Mouse (Mus musculus) kidney, postnatal 0 days (tissue): ENCODE results near the gene Abcc12. TPM values are rescaled to one million over a fixed set of nuclear protein-coding genes. Genes with fewer than 3 reads are reported as not detected.

Source experiments
- ATAC-seq: fragments of 200-750 bp; cut with Nextera tagmentation; replicated peaks from 2 replicates; pipeline ENCODE4 v1.8.0; 2017; ENCODE audit warnings: low read depth, moderate number of reproducible peaks, moderate TSS enrichment, moderate library complexity; ENCODE audit not compliant: low FRiP score
- DNase-seq: peaks from one replicate; pipeline ENCODE4 v3.0.0-alpha.2; 2016; ENCODE audit warnings: low spot score
- H3K27ac ChIP-seq: fragments of 300-500 bp; sonication (generic); 2 replicates; pipeline ENCODE4 v1.5.1; 2014; ENCODE audit warnings: mild to moderate bottlenecking
- H3K27me3 ChIP-seq: fragments of 300-500 bp; sonication (generic); 2 replicates; pipeline ENCODE4 v1.6.1; 2014; ENCODE audit warnings: low read length, mixed read lengths; ENCODE audit not compliant: insufficient read depth
- H3K36me3 ChIP-seq: fragments of 300-500 bp; sonication (generic); 2 replicates; pipeline ENCODE4 v1.6.1; 2014; ENCODE audit warnings: low read length, mixed read lengths; ENCODE audit not compliant: insufficient read depth
- H3K4me1 ChIP-seq: fragments of 300-500 bp; sonication (generic); replicated peaks from 2 replicates; pipeline ENCODE4 v1.6.1; 2014; ENCODE audit warnings: antibody characterized with exemption, low read length, mixed read lengths; ENCODE audit not compliant: insufficient read depth
- H3K4me2 ChIP-seq: fragments of 300-500 bp; sonication (generic); 2 replicates; pipeline ENCODE4 v1.6.1; 2014; ENCODE audit warnings: mild to moderate bottlenecking, low read length, moderate library complexity, mixed read lengths
- H3K4me3 ChIP-seq: fragments of 300-500 bp; sonication (generic); replicated peaks from 2 replicates; pipeline ENCODE4 v1.5.1; 2014; ENCODE audit warnings: low read depth, low read length
- H3K9ac ChIP-seq: fragments of 300-500 bp; sonication (generic); 2 replicates; pipeline ENCODE4 v1.6.1; 2014; ENCODE audit warnings: low read depth, low read length
- H3K9me3 ChIP-seq: fragments of 300-500 bp; sonication (generic); replicated peaks from 2 replicates; pipeline ENCODE4 v1.6.1; 2016; ENCODE audit warnings: low read length, inconsistent platforms, mixed read lengths
- CTCF ChIP-seq: IDR thresholded peaks from 2 replicates; pipeline ENCODE4 v1.5.1; 2016; ENCODE audit warnings: antibody characterized with exemption, low read depth, mild to moderate bottlenecking, moderate library complexity
- WGBS: fragments of 180-500 bp; shearing (Covaris S2); extraction: QIAGEN DNeasy Blood & Tissue Kit; methylation state at CpG from one replicate; pipeline ENCODE4 v1.1.7; 2014; 5-methylcytosine and 5-hydroxymethylcytosine counted together
- polyA plus RNA-seq: library from polyadenylated mRNA; unstranded; fragments of >200 nt; fragmentation: Nextera tagmentation; extraction: Ambion mirVana; gene quantifications from 2 replicates; pipeline ENCODE4 v1.2.1, GENCODE M21; 2015

The Abcc12 gene
- polyA plus RNA-seq, 1 experiment from 2014 or later = 0.04 TPM

- Histone ChIP-seq H3K27me3 (no peaks in the 10 kb centered on the region), H3K9me3 (no peaks in the 10 kb centered on the region), H3K36me3 (no peaks in the 10 kb centered on the region), H3K4me3 (no peak overlapping the region), H3K4me2 (no peak overlapping the region), H3K9ac (no peak overlapping the region), H3K4me1 (no peaks in the 10 kb centered on the region), H3K27ac (no peak overlapping the region)
- WGBS = 92% methylated on average over 10 of the region's 10 CpGs
- ATAC-seq = no peak
- DNase-seq = no peak
- TF ChIP-seq CTCF = no peak
Measured at GRCm38 (mm10) chr8:86560688-86561065, 19.8 kb downstream of the Abcc12 start.

GRCm38 (mm10) chr8:86559947-86560687 is 20.4 kb downstream of the Abcc12 start:
- ATAC-seq (no peak), DNase-seq (no peak)
- Histone ChIP-seq H3K4me1 (no peaks in the 10 kb centered on the region), H3K9ac (no peak overlapping the region), H3K9me3 (no peaks in the 10 kb centered on the region), H3K27me3 (no peaks in the 10 kb centered on the region), H3K4me3 (no peak overlapping the region), H3K4me2 (no peak overlapping the region), H3K36me3 (no peaks in the 10 kb centered on the region), H3K27ac (no peak overlapping the region)
- TF ChIP-seq CTCF = no peak
- WGBS = 71% methylated on average over 15 of the region's 15 CpGs

- no peaks in the 10 kb centered on the region for H3K9me3 ChIP-seq
Measured at GRCm38 (mm10) chr8:86557186-86558045, 23.1 kb downstream of the Abcc12 start.

GRCm38 (mm10) chr8:86555564-86555963 is 24.9 kb downstream of the Abcc12 start:
- DNase-seq (no peak), ATAC-seq (no peak)
- no peaks in the 10 kb centered on the region for H3K4me1 ChIP-seq
- no peak overlapping the region for H3K4me2 ChIP-seq
- no peaks in the 10 kb centered on the region for H3K36me3 ChIP-seq
- TF ChIP-seq CTCF = no peak
- WGBS = 67% methylated on average over 2 of the region's 2 CpGs
- H3K9ac ChIP-seq = no peak overlapping the region
- H3K4me3 ChIP-seq = no peak overlapping the region
- no peaks in the 10 kb centered on the region for H3K27me3 ChIP-seq
- no peaks in the 10 kb centered on the region for H3K9me3 ChIP-seq
- no peak overlapping the region for H3K27ac ChIP-seq

More at GRCm38 (mm10) chr8:86557186-86558045, 23.1 kb downstream of the Abcc12 start:
- Histone ChIP-seq H3K27ac (no peak overlapping the region), H3K4me3 (no peak overlapping the region), H3K4me1 (no peaks in the 10 kb centered on the region), H3K4me2 (no peak overlapping the region), H3K9ac (no peak overlapping the region), H3K36me3 (no peaks in the 10 kb centered on the region), H3K27me3 (no peaks in the 10 kb centered on the region)
- no peak for ATAC-seq
- DNase-seq = no peak
- 61% methylated on average over 15 of the region's 15 CpGs for WGBS
- no peak for TF ChIP-seq CTCF

- Histone ChIP-seq H3K36me3 (no peaks in the 10 kb centered on the region), H3K4me1 (no peaks in the 10 kb centered on the region), H3K9me3 (no peaks in the 10 kb centered on the region), H3K9ac (no peak overlapping the region), H3K27ac (no peak overlapping the region), H3K4me2 (no peak overlapping the region), H3K27me3 (no peaks in the 10 kb centered on the region), H3K4me3 (no peak overlapping the region)
- 60% methylated on average over 12 of the region's 12 CpGs for WGBS
- ATAC-seq (no peak), DNase-seq (no peak)
- no peak for TF ChIP-seq CTCF
Measured at GRCm38 (mm10) chr8:86554220-86554891, 26.1 kb downstream of the Abcc12 start.

GRCm38 (mm10) chr8:86550516-86550915 is 30.0 kb downstream of the Abcc12 start:
- Histone ChIP-seq H3K9me3 (no peaks in the 10 kb centered on the region), H3K4me2 (no peak overlapping the region), H3K4me3 (no peak overlapping the region), H3K9ac (no peak overlapping the region), H3K4me1 (no peaks in the 10 kb centered on the region), H3K27ac (no peak overlapping the region), H3K36me3 (no peaks in the 10 kb centered on the region), H3K27me3 (no peaks in the 10 kb centered on the region)
- no peak for TF ChIP-seq CTCF
- 88% methylated on average over 10 of the region's 10 CpGs for WGBS
- ATAC-seq (no peak), DNase-seq (no peak)
